Mouse (Mus musculus) liver, postnatal 0 days (tissue): ENCODE data around the gene Apaf1. TPM values are rescaled to one million over a fixed set of nuclear protein-coding genes. Genes with fewer than 3 reads are reported as not detected.

Experiments used
- ATAC-seq: fragments of 200-750 bp; cut with Nextera tagmentation; 2 replicates; pipeline ENCODE4 v1.8.0; 2017; ENCODE audit warnings: mild to moderate bottlenecking, moderate library complexity
- DNase-seq: peaks from one replicate; pipeline ENCODE4 v3.0.0-alpha.2; 2016
- H3K27ac ChIP-seq: fragments of 300-500 bp; sonication (generic); 2 replicates; pipeline ENCODE4 v1.5.1; 2014; ENCODE audit warnings: antibody characterized with exemption, moderate library complexity, mild to moderate bottlenecking, low read depth
- H3K27me3 ChIP-seq: fragments of 300-500 bp; sonication (generic); 2 replicates; pipeline ENCODE4 v1.6.1; 2014; ENCODE audit warnings: low read length, control low read depth, mixed read lengths; ENCODE audit not compliant: insufficient read depth
- H3K36me3 ChIP-seq: fragments of 300-500 bp; sonication (generic); replicated peaks from 2 replicates; pipeline ENCODE4 v1.6.1; 2014; ENCODE audit warnings: mild to moderate bottlenecking, control low read depth, low read length, moderate library complexity, mixed read lengths; ENCODE audit not compliant: insufficient read depth
- H3K4me1 ChIP-seq: fragments of 300-500 bp; sonication (generic); 2 replicates; pipeline ENCODE4 v1.6.1; 2014; ENCODE audit warnings: antibody characterized with exemption, mild to moderate bottlenecking, control low read depth; ENCODE audit not compliant: insufficient read depth
- H3K4me2 ChIP-seq: fragments of 300-500 bp; sonication (generic); 2 replicates; pipeline ENCODE4 v1.6.1; 2014; ENCODE audit warnings: low read depth, mild to moderate bottlenecking, low read length, moderate library complexity, mixed read lengths
- H3K4me3 ChIP-seq: fragments of 300-500 bp; sonication (generic); 2 replicates; pipeline ENCODE4 v1.5.1; 2014; ENCODE audit warnings: low read depth, low read length
- H3K9ac ChIP-seq: fragments of 300-500 bp; sonication (generic); replicated peaks from 2 replicates; pipeline ENCODE4 v1.6.1; 2014; ENCODE audit warnings: mild to moderate bottlenecking, moderate library complexity
- H3K9me3 ChIP-seq: fragments of 300-500 bp; sonication (generic); 2 replicates; pipeline ENCODE4 v1.6.1; 2016; ENCODE audit warnings: mild to moderate bottlenecking, control low read depth, low read length, mixed read lengths
- CTCF ChIP-seq: sonication (generic); IDR thresholded peaks from 2 replicates; pipeline ENCODE4 v1.5.1; 2016; ENCODE audit warnings: antibody characterized with exemption, low read depth
- EP300 ChIP-seq: IDR thresholded peaks from 2 replicates; pipeline ENCODE4 v1.6.1; 2016; ENCODE audit warnings: antibody characterized with exemption, low read depth, mild to moderate bottlenecking
- WGBS: fragments of 180-500 bp; shearing (Covaris S2); extraction: QIAGEN DNeasy Blood & Tissue Kit; methylation state at CpG from one replicate; pipeline ENCODE4 v1.1.7; 2014; ENCODE audit not compliant: insufficient replicate concordance; 5-methylcytosine and 5-hydroxymethylcytosine counted together
- polyA plus RNA-seq: library from polyadenylated mRNA; unstranded; fragments of >200 nt; fragmentation: Nextera tagmentation; extraction: Ambion mirVana; gene quantifications from 2 replicates; pipeline ENCODE4 v1.2.1, GENCODE M21; 2015

The Apaf1 gene
- polyA plus RNA-seq, 1 experiment from 2014 or later = 6.8 TPM

- no peak overlapping the region for H3K27ac ChIP-seq
- no peaks in the 10 kb centered on the region for H3K27me3 ChIP-seq
- H3K4me2 ChIP-seq = no peak overlapping the region
- no peaks in the 10 kb centered on the region for H3K9me3 ChIP-seq
- 88% methylated on average over 5 of the region's 5 CpGs for WGBS
- TF ChIP-seq EP300 (no peak), CTCF (no peak)
- H3K36me3 ChIP-seq = peaks cover 32% of the 10 kb centered on the region
- no peaks in the 10 kb centered on the region for H3K4me1 ChIP-seq
- no peak overlapping the region for H3K9ac ChIP-seq
- H3K4me3 ChIP-seq = no peak overlapping the region
- ATAC-seq (no peak), DNase-seq (no peak)
Observed at GRCm38 (mm10) chr10:90999899-91000298, 82.7 kb downstream of the Apaf1 start.

GRCm38 (mm10) chr10:90993869-90994268 is 88.7 kb downstream of the Apaf1 start:
- Histone ChIP-seq H3K9ac (no peak overlapping the region), H3K27ac (no peak overlapping the region), H3K4me3 (no peak overlapping the region), H3K36me3 (peaks cover 51% of the 10 kb centered on the region), H3K27me3 (no peaks in the 10 kb centered on the region), H3K9me3 (no peaks in the 10 kb centered on the region), H3K4me1 (no peaks in the 10 kb centered on the region), H3K4me2 (no peak overlapping the region)
- TF ChIP-seq EP300 (no peak), CTCF (no peak)
- 90% methylated on average over 5 of the region's 5 CpGs for WGBS
- ATAC-seq (no peak), DNase-seq (no peak)

GRCm38 (mm10) chr10:90992237-90992636 is 90.3 kb downstream of the Apaf1 start:
- DNase-seq (no peak), ATAC-seq (no peak)
- Histone ChIP-seq H3K36me3 (peaks cover 42% of the 10 kb centered on the region), H3K4me3 (no peak overlapping the region), H3K27ac (no peak overlapping the region), H3K4me1 (no peaks in the 10 kb centered on the region), H3K4me2 (no peak overlapping the region), H3K9me3 (no peaks in the 10 kb centered on the region), H3K9ac (no peak overlapping the region), H3K27me3 (no peaks in the 10 kb centered on the region)
- TF ChIP-seq EP300 (no peak), CTCF (no peak)
- WGBS = 86% methylated on average over 6 of the region's 6 CpGs

GRCm38 (mm10) chr10:90990340-90990739 is 92.2 kb downstream of the Apaf1 start:
- 77% methylated on average over 6 of the region's 6 CpGs for WGBS
- H3K36me3 ChIP-seq = peaks cover 32% of the 10 kb centered on the region
- H3K27ac ChIP-seq = no peak overlapping the region
- no peak for DNase-seq
- no peak for ATAC-seq
- TF ChIP-seq CTCF (no peak), EP300 (no peak)
- no peaks in the 10 kb centered on the region for H3K27me3 ChIP-seq
- no peak overlapping the region for H3K4me3 ChIP-seq
- H3K4me2 ChIP-seq = no peak overlapping the region
- H3K4me1 ChIP-seq = no peaks in the 10 kb centered on the region
- H3K9me3 ChIP-seq = no peaks in the 10 kb centered on the region
- no peak overlapping the region for H3K9ac ChIP-seq

GRCm38 (mm10) chr10:90983046-90983445 is 99.5 kb downstream of the Apaf1 start:
- DNase-seq (no peak), ATAC-seq (no peak)
- Histone ChIP-seq H3K4me1 (no peaks in the 10 kb centered on the region), H3K4me2 (no peak overlapping the region), H3K36me3 (no peaks in the 10 kb centered on the region), H3K4me3 (no peak overlapping the region), H3K9ac (no peak overlapping the region), H3K27me3 (no peaks in the 10 kb centered on the region), H3K27ac (no peak overlapping the region), H3K9me3 (no peaks in the 10 kb centered on the region)
- WGBS = 68% methylated on average over 8 of the region's 8 CpGs
- TF ChIP-seq CTCF (no peak), EP300 (no peak)

GRCm38 (mm10) chr10:90981811-90982210 is 100.8 kb downstream of the Apaf1 start:
- H3K9ac ChIP-seq = no peak overlapping the region
- H3K4me1 ChIP-seq = no peaks in the 10 kb centered on the region
- ATAC-seq = no peak
- no peak overlapping the region for H3K4me2 ChIP-seq
- H3K4me3 ChIP-seq = no peak overlapping the region
- no peaks in the 10 kb centered on the region for H3K9me3 ChIP-seq
- WGBS = 72% methylated on average over 4 of the region's 4 CpGs
- no peaks in the 10 kb centered on the region for H3K27me3 ChIP-seq
- DNase-seq = no peak
- H3K27ac ChIP-seq = no peak overlapping the region
- TF ChIP-seq CTCF (no peak), EP300 (no peak)
- no peaks in the 10 kb centered on the region for H3K36me3 ChIP-seq

- Histone ChIP-seq H3K9ac (no peak overlapping the region), H3K4me2 (no peak overlapping the region), H3K4me1 (peaks cover 4% of the 10 kb centered on the region), H3K9me3 (no peaks in the 10 kb centered on the region), H3K36me3 (no peaks in the 10 kb centered on the region), H3K4me3 (no peak overlapping the region), H3K27ac (no peak overlapping the region), H3K27me3 (peaks cover 9% of the 10 kb centered on the region)
- TF ChIP-seq CTCF (no peak), EP300 (no peak)
- DNase-seq (no peak), ATAC-seq (no peak)
- 68% methylated on average over 6 of the region's 6 CpGs for WGBS
Observed at GRCm38 (mm10) chr10:90974491-90974890, 108.1 kb downstream of the Apaf1 start.
